Mouse (Mus musculus) bone marrow, adult 2 months (tissue): ENCODE data around the gene Tcf12.

ENCODE experiments used
- CTCF ChIP-seq: fragments of 200-500 bp; IDR thresholded peaks from 2 replicates; pipeline ENCODE4 v1.5.1; 2011; ENCODE audit warnings: low read length, control low read depth; ENCODE audit not compliant: control insufficient read depth, insufficient read depth
- POLR2A ChIP-seq: fragments of 200-500 bp; IDR thresholded peaks from 2 replicates; pipeline ENCODE4 v1.6.1; 2011; ENCODE audit warnings: low read depth, mild to moderate bottlenecking, control low read depth, low read length, borderline replicate concordance; ENCODE audit not compliant: control insufficient read depth

DNA sequence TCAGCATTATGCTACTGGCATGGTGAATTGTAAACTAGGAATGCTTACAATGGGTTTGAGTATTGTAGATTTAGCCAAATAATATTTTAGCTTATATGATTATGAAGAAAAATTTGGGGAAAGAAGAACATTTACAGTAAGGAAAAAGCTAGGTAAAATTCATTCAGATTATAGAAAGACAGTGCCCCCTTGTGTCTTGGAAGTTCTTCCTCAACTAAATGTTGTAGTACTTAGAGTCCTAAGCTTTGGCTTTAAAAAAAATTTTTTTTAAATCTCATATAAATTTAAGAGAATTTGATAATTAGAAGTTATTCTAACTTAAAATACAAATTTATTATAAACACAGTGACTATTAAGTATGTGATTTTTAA, 151.7 kb downstream of the Tcf12 start:
- TF ChIP-seq POLR2A (no peak), CTCF (no peak)
